In the genomic region with DNA sequence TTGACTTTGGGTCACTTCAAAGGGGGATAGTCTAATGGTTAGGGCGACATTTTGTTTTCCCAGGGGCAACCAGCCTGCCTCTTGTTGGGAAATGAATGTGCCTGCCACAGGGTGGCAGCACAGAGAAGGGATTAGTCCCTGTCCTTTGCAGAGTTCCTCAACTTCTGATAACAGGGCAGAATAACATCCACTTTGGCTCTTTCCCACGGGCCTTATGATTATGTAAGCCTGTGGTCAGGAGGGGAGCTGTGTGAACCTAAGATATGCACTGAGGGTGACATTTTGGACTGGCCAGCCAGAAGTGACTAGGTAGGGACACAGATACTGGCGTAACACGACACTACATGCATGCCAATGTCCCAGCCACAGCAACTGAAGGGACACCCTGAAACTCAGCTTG, we compare ENCODE assay signal across 8 mouse cellular contexts. TPM values are rescaled to one million over a fixed set of nuclear protein-coding genes. Genes with fewer than 3 reads are reported as not detected.
DNase-seq lines count a peak whose midpoint lies in the region; ATAC-seq and TF ChIP-seq lines count a peak whose summit lies in the region.

No protein-coding gene starts in this region.

- no peak overlapping the region for H3K27ac ChIP-seq in neural tube, embryonic 12.5 days
- peak overlapping the region; percentile 83 for H3K27ac ChIP-seq in gastrocnemius, adult 2 months
- peak overlapping the region; percentile 52; the same call in 1 of the 2 replicates for H3K27ac ChIP-seq in liver, embryonic 12.5 days

- intact Hi-C loops in gastrocnemius, adult 2 months (cut with DNase I), result no loop called here

- 37% methylated on average over 4 of the region's 4 CpGs for WGBS in neural tube, embryonic 12.5 days
- WGBS in liver, embryonic 12.5 days (ENCODE audit: insufficient replicate concordance), result 13% methylated on average over 4 of the region's 4 CpGs

- no peak overlapping the region for H3K4me3 ChIP-seq in neural tube, embryonic 12.5 days
- no peak overlapping the region for H3K4me3 ChIP-seq in gastrocnemius, adult 2 months
- no peak overlapping the region for H3K4me3 ChIP-seq in liver, embryonic 12.5 days

- H3K9ac ChIP-seq in neural tube, embryonic 12.5 days, result no peak overlapping the region
- peak overlapping the region; percentile 45 for H3K9ac ChIP-seq in liver, embryonic 12.5 days

- H3K9me3 ChIP-seq in neural tube, embryonic 12.5 days, result no peaks in the 10 kb centered on the region
- H3K9me3 ChIP-seq in liver, embryonic 12.5 days (replicated peaks), result no peaks in the 10 kb centered on the region

- no peaks in the 10 kb centered on the region for H3K4me1 ChIP-seq in neural tube, embryonic 12.5 days
- H3K4me1 ChIP-seq in liver, embryonic 12.5 days, result peaks cover 22% of the 10 kb centered on the region

- TF ChIP-seq CTCF in gastrocnemius, adult 2 months (IDR thresholded peaks at IDR 0.05), result peak; percentile 68

- ATAC-seq in neural tube, embryonic 12.5 days (ENCODE audit: low FRiP score, low read depth), result 0 out of 2 replicates have a peak, but pooled peaks have one; percentile 21
- ATAC-seq in liver, embryonic 12.5 days, result peak; percentile 70

- no peak overlapping the region for H3K4me2 ChIP-seq in neural tube, embryonic 12.5 days (replicated peaks)
- peak overlapping the region; percentile 32 for H3K4me2 ChIP-seq in liver, embryonic 12.5 days

- H3K36me3 ChIP-seq in neural tube, embryonic 12.5 days, result no peaks in the 10 kb centered on the region
- H3K36me3 ChIP-seq in liver, embryonic 12.5 days, result no peaks in the 10 kb centered on the region

- DNase-seq in neural tube, embryonic 10.5 days (ENCODE audit: extremely low spot score, low spot score), result no peak
- peak; percentile 61 for DNase-seq in adrenal gland, postnatal 25 days
- peak; percentile 76 for DNase-seq in gastrocnemius, adult 2 months
- peak; percentile 50 for DNase-seq in kidney, adult 11 months
- peak; percentile 63 for DNase-seq in ovary, postnatal 36 days (ENCODE audit: low spot score)
- DNase-seq in urinary bladder, adult 2 months (ENCODE audit: low spot score), result no peak

- H3K27me3 ChIP-seq in neural tube, embryonic 12.5 days (replicated peaks), result no peaks in the 10 kb centered on the region
- no peaks in the 10 kb centered on the region for H3K27me3 ChIP-seq in liver, embryonic 12.5 days (replicated peaks)

RNA-seq across cellular contexts. Expression of a gene that starts 5.6 kb away (rescaled TPM):
- 1,453 and 1,478 TPM in 2 replicates for polyA plus RNA-seq in neural tube, embryonic 12.5 days (2016; fragmentation: Nextera tagmentation; extraction: Ambion mirVana)
- 1,141 and 1,199 TPM in 2 replicates for total RNA-seq in adrenal gland, postnatal 25 days (2021)
- 100 to 1,000 TPM; 562 to 624 TPM for total RNA-seq in gastrocnemius, adult 2 months (2021)
- polyA plus RNA-seq in liver, embryonic 12.5 days (2016; fragmentation: Nextera tagmentation; extraction: Ambion mirVana), result 1,876 and 1,897 TPM in 2 replicates
- polyA plus RNA-seq in urinary bladder, adult 2 months (2012; rRNA removed), result 2,458 and 3,073 TPM in 2 replicates

RNA-seq across cellular contexts. Expression of a gene that starts 24.1 kb away (rescaled TPM):
- polyA plus RNA-seq in neural tube, embryonic 12.5 days (2016; fragmentation: Nextera tagmentation; extraction: Ambion mirVana), result 1.6 and 2.1 TPM in 2 replicates
- total RNA-seq in adrenal gland, postnatal 25 days (2021), result 1.9 TPM in 1 of 2 replicates, not detected in the other
- total RNA-seq in gastrocnemius, adult 2 months (2021), result not detected
- polyA plus RNA-seq in liver, embryonic 12.5 days (2016; fragmentation: Nextera tagmentation; extraction: Ambion mirVana), result 0.25 and 0.26 TPM in 2 replicates
- 0.56 and 0.74 TPM in 2 replicates for polyA plus RNA-seq in urinary bladder, adult 2 months (2012; rRNA removed)

RNA-seq across cellular contexts. Expression of a gene that starts 39.1 kb away (rescaled TPM):
- polyA plus RNA-seq in neural tube, embryonic 12.5 days (2016; fragmentation: Nextera tagmentation; extraction: Ambion mirVana), result 18.2 and 19.1 TPM in 2 replicates
- 4.0 and 4.8 TPM in 2 replicates for total RNA-seq in adrenal gland, postnatal 25 days (2021)
- total RNA-seq in gastrocnemius, adult 2 months (2021), result under 1 TPM; 0.75 to 0.77 TPM
- 14.5 and 16.2 TPM in 2 replicates for polyA plus RNA-seq in liver, embryonic 12.5 days (2016; fragmentation: Nextera tagmentation; extraction: Ambion mirVana)
- 4.4 and 5.0 TPM in 2 replicates for polyA plus RNA-seq in urinary bladder, adult 2 months (2012; rRNA removed)

RNA-seq across cellular contexts. Expression of a gene that starts 39.2 kb away (rescaled TPM):
- polyA plus RNA-seq in neural tube, embryonic 12.5 days (2016; fragmentation: Nextera tagmentation; extraction: Ambion mirVana), result 24.6 and 28.7 TPM in 2 replicates
- total RNA-seq in adrenal gland, postnatal 25 days (2021), result 19.2 and 22.2 TPM in 2 replicates
- 1 to 10 TPM; 4.9 to 5.1 TPM for total RNA-seq in gastrocnemius, adult 2 months (2021)
- 4.8 and 5.3 TPM in 2 replicates for polyA plus RNA-seq in liver, embryonic 12.5 days (2016; fragmentation: Nextera tagmentation; extraction: Ambion mirVana)
- 12.8 and 13.7 TPM in 2 replicates for polyA plus RNA-seq in urinary bladder, adult 2 months (2012; rRNA removed)

RNA-seq across cellular contexts. Expression of a gene that starts 39.8 kb away (rescaled TPM):
- 29.5 and 31.7 TPM in 2 replicates for polyA plus RNA-seq in neural tube, embryonic 12.5 days (2016; fragmentation: Nextera tagmentation; extraction: Ambion mirVana)
- 11.2 and 14.1 TPM in 2 replicates for total RNA-seq in adrenal gland, postnatal 25 days (2021)
- total RNA-seq in gastrocnemius, adult 2 months (2021), result 10 to 100 TPM; 62.9 to 68.9 TPM
- 9.5 and 10.5 TPM in 2 replicates for polyA plus RNA-seq in liver, embryonic 12.5 days (2016; fragmentation: Nextera tagmentation; extraction: Ambion mirVana)
- polyA plus RNA-seq in urinary bladder, adult 2 months (2012; rRNA removed), result 6.5 and 7.0 TPM in 2 replicates

Comparison
In these comparisons a context has a peak if more than half of its experiments do, and no peak if none do; other contexts are left out.
1. DNase-seq: peak in adrenal gland, postnatal 25 days (single experiment), gastrocnemius, adult 2 months (single experiment), kidney, adult 11 months (single experiment) and ovary, postnatal 36 days (single experiment); none in neural tube, embryonic 10.5 days (single experiment) and urinary bladder, adult 2 months (single experiment).